Mouse (Mus musculus) liver, postnatal 0 days (tissue): ENCODE measurements around the gene Nup85. TPM values are rescaled to one million over a fixed set of nuclear protein-coding genes. Genes with fewer than 3 reads are reported as not detected.

Experiments used
- ATAC-seq: fragments of 200-750 bp; cut with Nextera tagmentation; 2 replicates; pipeline ENCODE4 v1.8.0; 2017; ENCODE audit warnings: mild to moderate bottlenecking, moderate library complexity
- DNase-seq: peaks from one replicate; pipeline ENCODE4 v3.0.0-alpha.2; 2016
- H3K27ac ChIP-seq: fragments of 300-500 bp; sonication (generic); 2 replicates; pipeline ENCODE4 v1.5.1; 2014; ENCODE audit warnings: antibody characterized with exemption, moderate library complexity, mild to moderate bottlenecking, low read depth
- H3K27me3 ChIP-seq: fragments of 300-500 bp; sonication (generic); 2 replicates; pipeline ENCODE4 v1.6.1; 2014; ENCODE audit warnings: low read length, control low read depth, mixed read lengths; ENCODE audit not compliant: insufficient read depth
- H3K36me3 ChIP-seq: fragments of 300-500 bp; sonication (generic); replicated peaks from 2 replicates; pipeline ENCODE4 v1.6.1; 2014; ENCODE audit warnings: mild to moderate bottlenecking, control low read depth, low read length, moderate library complexity, mixed read lengths; ENCODE audit not compliant: insufficient read depth
- H3K4me1 ChIP-seq: fragments of 300-500 bp; sonication (generic); 2 replicates; pipeline ENCODE4 v1.6.1; 2014; ENCODE audit warnings: antibody characterized with exemption, mild to moderate bottlenecking, control low read depth; ENCODE audit not compliant: insufficient read depth
- H3K4me2 ChIP-seq: fragments of 300-500 bp; sonication (generic); 2 replicates; pipeline ENCODE4 v1.6.1; 2014; ENCODE audit warnings: low read depth, mild to moderate bottlenecking, low read length, moderate library complexity, mixed read lengths
- H3K4me3 ChIP-seq: fragments of 300-500 bp; sonication (generic); 2 replicates; pipeline ENCODE4 v1.5.1; 2014; ENCODE audit warnings: low read depth, low read length
- H3K9ac ChIP-seq: fragments of 300-500 bp; sonication (generic); replicated peaks from 2 replicates; pipeline ENCODE4 v1.6.1; 2014; ENCODE audit warnings: mild to moderate bottlenecking, moderate library complexity
- H3K9me3 ChIP-seq: fragments of 300-500 bp; sonication (generic); 2 replicates; pipeline ENCODE4 v1.6.1; 2016; ENCODE audit warnings: mild to moderate bottlenecking, control low read depth, low read length, mixed read lengths
- CTCF ChIP-seq: sonication (generic); IDR thresholded peaks from 2 replicates; pipeline ENCODE4 v1.5.1; 2016; ENCODE audit warnings: antibody characterized with exemption, low read depth
- EP300 ChIP-seq: IDR thresholded peaks from 2 replicates; pipeline ENCODE4 v1.6.1; 2016; ENCODE audit warnings: antibody characterized with exemption, low read depth, mild to moderate bottlenecking
- WGBS: fragments of 180-500 bp; shearing (Covaris S2); extraction: QIAGEN DNeasy Blood & Tissue Kit; methylation state at CpG from one replicate; pipeline ENCODE4 v1.1.7; 2014; ENCODE audit not compliant: insufficient replicate concordance; 5-methylcytosine and 5-hydroxymethylcytosine counted together
- polyA plus RNA-seq: library from polyadenylated mRNA; unstranded; fragments of >200 nt; fragmentation: Nextera tagmentation; extraction: Ambion mirVana; gene quantifications from 2 replicates; pipeline ENCODE4 v1.2.1, GENCODE M21; 2015

The Nup85 gene
- polyA plus RNA-seq: 41.8 and 46.0 TPM in 2 replicates

- peak; percentile 96 for ATAC-seq
- under 1% methylated on average over 42 of the region's 42 CpGs for WGBS
- peak within 1 kb of the TSS; percentile 88 for H3K4me2 ChIP-seq
- peak within 1 kb of the TSS; percentile 72 for H3K27ac ChIP-seq
- peaks cover 24% of the 10 kb centered on the region for H3K36me3 ChIP-seq
- peaks cover 10% of the 10 kb centered on the region for H3K4me1 ChIP-seq
- no peaks in the 10 kb centered on the region for H3K27me3 ChIP-seq
- H3K4me3 ChIP-seq: peak within 1 kb of the TSS; percentile 87
- peak; percentile 98 for DNase-seq
- H3K9ac ChIP-seq: peak within 1 kb of the TSS; percentile 77
- TF ChIP-seq CTCF (no peak), EP300 (peak; percentile 95)
- H3K9me3 ChIP-seq: no peaks in the 10 kb centered on the region
Measured at GRCm38 (mm10) chr11:115564064-115564809, at the start of gene Nup85. TSS of gene Nup85 (plus strand) at chr11:115564434.

GRCm38 (mm10) chr11:115515021-115515420 lies 49.2 kb upstream of the Nup85 start:
- ATAC-seq (no peak), DNase-seq (no peak)
- Histone ChIP-seq H3K4me1 (peaks cover 33% of the 10 kb centered on the region), H3K4me3 (no peak overlapping the region), H3K27me3 (no peaks in the 10 kb centered on the region), H3K27ac (no peak overlapping the region), H3K36me3 (no peaks in the 10 kb centered on the region), H3K4me2 (no peak overlapping the region), H3K9ac (no peak overlapping the region), H3K9me3 (no peaks in the 10 kb centered on the region)
- TF ChIP-seq CTCF (no peak), EP300 (no peak)
- 62% methylated on average over 6 of the region's 6 CpGs for WGBS

DNA sequence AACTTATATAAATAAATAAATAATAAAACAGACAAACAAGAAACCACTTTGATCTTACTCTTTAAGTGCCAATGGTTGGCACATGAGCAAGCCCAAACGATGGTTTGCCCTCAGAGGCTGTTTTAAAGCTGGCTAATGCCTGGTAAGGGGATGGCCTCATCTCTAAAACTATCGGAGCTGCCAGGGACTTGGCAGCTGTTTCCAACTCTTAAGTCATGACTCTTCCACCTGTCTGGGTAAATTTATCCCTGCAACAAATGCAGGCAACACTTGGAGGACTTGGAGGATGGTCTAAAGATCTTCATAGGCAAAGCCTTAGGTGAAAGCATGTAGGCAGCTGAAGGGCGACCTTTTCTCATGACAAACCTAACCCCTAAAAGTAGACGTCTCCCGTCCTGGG lies 47.3 kb upstream of the Nup85 start:
- 79% methylated on average over 5 of the region's 5 CpGs for WGBS
- TF ChIP-seq CTCF (no peak), EP300 (no peak)
- H3K4me1 ChIP-seq: peaks cover 15% of the 10 kb centered on the region

GRCm38 (mm10) chr11:115518693-115519092 lies 45.5 kb upstream of the Nup85 start:
- H3K27me3 ChIP-seq: no peaks in the 10 kb centered on the region
- H3K9me3 ChIP-seq: no peaks in the 10 kb centered on the region
- no peak overlapping the region for H3K4me3 ChIP-seq
- no peak overlapping the region for H3K9ac ChIP-seq
- peaks cover 4% of the 10 kb centered on the region; the same call in 1 of the 2 replicates for H3K4me1 ChIP-seq
- no peak for TF ChIP-seq CTCF
- no peak for TF ChIP-seq EP300
- WGBS: 59% methylated on average over 9 of the region's 9 CpGs
- peaks cover 6% of the 10 kb centered on the region; the same call in 1 of the 2 replicates for H3K36me3 ChIP-seq
- DNase-seq: no peak
- no peak overlapping the region for H3K4me2 ChIP-seq
- no peak overlapping the region for H3K27ac ChIP-seq
- no peak for ATAC-seq

More for the DNA sequence above, 47.3 kb upstream of the Nup85 start:
- H3K4me2 ChIP-seq: no peak overlapping the region
- H3K9me3 ChIP-seq: no peaks in the 10 kb centered on the region
- no peak overlapping the region for H3K4me3 ChIP-seq
- H3K27ac ChIP-seq: no peak overlapping the region
- no peak for ATAC-seq
- H3K27me3 ChIP-seq: no peaks in the 10 kb centered on the region
- H3K36me3 ChIP-seq: no peaks in the 10 kb centered on the region
- DNase-seq: no peak
- H3K9ac ChIP-seq: no peak overlapping the region

- Histone ChIP-seq H3K4me1 (peaks cover 4% of the 10 kb centered on the region; the same call in 1 of the 2 replicates), H3K4me2 (no peak overlapping the region), H3K27me3 (no peaks in the 10 kb centered on the region), H3K27ac (no peak overlapping the region), H3K4me3 (no peak overlapping the region), H3K36me3 (peaks cover 8% of the 10 kb centered on the region; the same call in 1 of the 2 replicates), H3K9ac (no peak overlapping the region), H3K9me3 (no peaks in the 10 kb centered on the region)
- TF ChIP-seq CTCF (no peak), EP300 (no peak)
- no peak for ATAC-seq
- DNase-seq: no peak
- 65% methylated on average over 3 of the region's 3 CpGs for WGBS
Measured at GRCm38 (mm10) chr11:115519581-115519980, 44.7 kb upstream of the Nup85 start.

DNA sequence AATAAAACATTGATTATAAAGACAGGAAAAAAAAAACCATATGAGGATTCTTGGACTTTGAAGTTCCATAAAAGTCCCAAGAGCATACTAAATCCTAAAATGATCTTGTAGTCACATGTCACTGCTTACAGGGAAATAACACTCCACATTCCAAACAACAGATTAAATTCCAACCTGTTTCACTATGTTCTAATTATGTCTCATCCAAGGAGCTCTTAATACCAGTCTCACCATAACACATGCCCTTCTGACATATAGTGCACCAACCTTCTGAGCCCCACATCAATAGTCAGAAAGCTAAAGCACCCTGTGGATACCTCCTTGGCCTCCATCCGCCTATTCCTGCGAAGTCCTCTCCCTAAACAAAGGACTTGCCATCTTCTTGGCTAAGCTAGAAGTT lies 44.0 kb upstream of the Nup85 start:
- ATAC-seq: no peak
- WGBS: 88% methylated on average over 2 of the region's 2 CpGs
- DNase-seq: no peak

More for the DNA sequence above, 44.0 kb upstream of the Nup85 start:
- H3K36me3 ChIP-seq: peaks cover 13% of the 10 kb centered on the region; the same call in 1 of the 2 replicates
- peaks cover 2% of the 10 kb centered on the region; the same call in 1 of the 2 replicates for H3K4me1 ChIP-seq
- H3K9me3 ChIP-seq: no peaks in the 10 kb centered on the region
- no peak for TF ChIP-seq EP300
- TF ChIP-seq CTCF: no peak
- no peak overlapping the region for H3K9ac ChIP-seq
- no peak overlapping the region for H3K4me2 ChIP-seq
- no peak overlapping the region for H3K4me3 ChIP-seq
- H3K27ac ChIP-seq: no peak overlapping the region
- H3K27me3 ChIP-seq: no peaks in the 10 kb centered on the region
